Mouse (Mus musculus) kidney, postnatal 36 days (tissue): Measurements from ENCODE around the gene Megf9.

ENCODE experiments used
- DNase-seq, 2 experiments: peaks; one replicate each; pipeline ENCODE4 v3.0.0; 2021 to 2022; ENCODE audit warnings: mixed read lengths in 2 of 2

The Megf9 gene

DNA sequence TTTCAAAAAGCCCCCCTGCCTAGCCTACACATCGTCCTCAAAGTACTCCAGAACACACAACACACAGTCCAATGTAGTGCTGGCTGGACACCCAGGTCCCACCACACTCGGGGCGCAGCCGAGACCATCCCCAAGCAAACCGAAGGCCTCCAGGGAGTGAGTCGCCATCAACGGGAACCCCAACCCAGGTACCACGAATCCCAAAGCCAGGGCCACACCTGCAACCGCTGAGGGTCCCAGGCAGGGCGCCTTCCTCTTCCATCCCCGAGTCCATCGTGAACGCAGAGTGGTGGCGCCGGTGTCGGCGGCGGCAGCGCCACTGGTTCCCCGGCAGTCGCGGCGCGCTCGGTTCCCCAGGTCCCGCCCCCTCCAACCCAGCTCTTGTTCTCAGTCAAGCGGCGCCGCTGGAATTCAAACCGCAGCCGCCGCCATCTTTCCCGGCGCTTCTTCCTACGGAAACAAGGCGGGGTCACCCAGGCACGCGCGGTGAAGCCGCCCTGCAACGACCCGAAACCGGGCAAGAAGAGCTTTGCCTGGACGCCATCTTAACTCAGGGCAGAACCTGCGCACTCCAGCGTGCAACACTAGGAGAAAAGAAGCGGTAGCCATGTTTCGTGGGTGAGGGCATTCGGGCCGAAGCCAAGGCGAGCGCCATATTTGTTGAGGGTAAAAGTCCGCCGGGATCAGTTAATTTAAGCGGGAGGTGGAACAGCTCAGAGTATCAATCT, 124.6 kb downstream of the Megf9 start, which contains the start of gene Cdk5rap2:
Gene Cdk5rap2, minus strand, starts transcription at position 450 of the 728 bp plus-strand sequence.
- peak; percentile 97 to 98 for DNase-seq

GRCm38 (mm10) chr4:70409456-70409855, 125.3 kb downstream of the Megf9 start:
- no peak for DNase-seq

DNA sequence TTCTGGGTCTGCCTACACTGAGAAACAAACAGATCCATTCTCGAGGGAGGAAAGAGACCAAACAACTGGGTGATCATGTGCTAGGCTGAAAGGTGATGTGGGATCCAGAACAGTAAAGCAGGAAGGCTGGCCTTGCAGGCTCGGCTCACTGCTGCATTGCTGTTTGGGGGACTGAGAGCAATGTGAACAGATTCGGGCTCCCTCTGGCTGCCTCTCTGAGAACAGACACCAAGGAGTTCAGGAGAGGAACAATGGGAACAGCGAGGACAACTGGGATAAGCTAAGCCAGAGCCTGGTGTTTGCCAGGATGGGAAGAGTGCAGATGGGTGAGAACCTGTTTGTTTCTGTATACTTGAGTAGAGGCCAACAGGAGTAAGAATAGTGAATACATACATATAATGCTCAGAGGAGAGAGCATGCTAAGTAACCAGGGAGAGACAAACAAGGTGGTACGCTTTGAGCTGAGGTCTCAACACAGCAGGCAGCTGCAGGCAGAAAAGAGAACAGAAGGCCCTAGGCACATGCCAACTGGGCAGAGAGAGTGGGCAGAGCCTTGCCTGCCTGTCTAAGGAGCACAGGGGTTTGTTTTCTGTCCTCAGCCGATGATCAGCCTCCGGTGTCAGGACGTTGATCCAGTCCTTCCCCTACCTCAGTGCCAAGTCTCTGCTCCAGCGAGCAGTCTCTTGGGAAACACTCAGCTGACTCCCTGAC, 132.5 kb downstream of the Megf9 start:
- DNase-seq, result peak in 1 of 2 experiments; percentile 39

DNA sequence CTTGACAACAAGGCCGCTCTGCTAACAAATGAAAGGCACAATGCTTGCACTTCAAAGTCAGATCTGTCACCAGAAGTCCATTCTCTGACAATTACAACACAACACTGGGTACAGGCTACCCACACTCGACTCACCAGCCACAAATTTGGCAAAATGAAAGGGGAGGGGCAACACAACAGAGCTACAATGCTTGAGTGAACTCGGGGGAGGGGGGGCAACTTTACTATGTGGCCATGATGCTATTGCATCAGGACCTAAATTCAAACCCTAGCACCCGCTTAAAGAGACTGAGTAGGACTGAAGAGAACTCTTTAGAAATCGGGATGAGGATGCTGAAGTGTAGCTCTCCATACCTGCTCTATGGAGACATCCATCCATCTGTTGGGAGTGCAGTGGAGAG, 135.3 kb downstream of the Megf9 start:
- no peak for DNase-seq

DNA sequence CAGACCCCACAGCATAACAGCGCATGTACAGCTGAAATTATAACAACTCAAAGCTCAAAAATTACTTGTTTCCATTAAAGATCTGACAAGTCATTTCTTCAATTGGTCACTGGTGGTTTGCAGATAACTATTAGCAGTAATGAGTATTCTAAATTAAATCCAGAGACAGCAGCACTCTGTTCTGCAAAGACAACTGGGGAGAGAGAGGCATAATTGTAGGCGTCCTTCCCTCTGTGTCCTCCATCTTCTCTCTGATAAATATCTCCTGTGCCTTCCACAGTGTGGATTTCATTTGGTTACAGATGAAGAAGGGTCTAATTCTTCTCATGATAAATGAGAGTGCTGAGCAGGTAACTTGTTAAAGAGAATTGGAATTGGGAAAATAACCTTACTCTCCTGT, 135.7 kb downstream of the Megf9 start:
- DNase-seq, result no peak

- no peak for DNase-seq
Observed at GRCm38 (mm10) chr4:70398088-70398487, 136.7 kb downstream of the Megf9 start.

DNA sequence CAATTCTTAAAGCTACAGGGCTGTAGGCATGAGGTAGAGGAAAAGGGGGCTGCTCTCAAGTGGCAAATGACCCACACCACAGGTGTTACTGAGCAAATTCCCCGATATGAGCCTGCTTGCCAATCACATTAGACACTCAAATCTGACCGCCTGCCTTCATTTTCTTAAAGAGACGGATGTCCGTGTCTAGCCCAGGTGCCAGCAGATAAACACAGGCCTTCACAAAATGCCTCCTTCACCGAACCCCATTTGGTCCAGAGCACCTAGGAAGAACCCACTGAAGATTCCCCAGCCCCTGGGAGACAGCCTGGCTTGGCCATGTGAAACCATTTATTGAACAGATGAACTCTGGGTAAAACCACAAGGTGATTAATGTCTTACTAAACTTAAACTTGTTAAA, 138.1 kb downstream of the Megf9 start:
- no peak for DNase-seq

- DNase-seq, result no peak
Observed at GRCm38 (mm10) chr4:70394736-70395135, 140.1 kb downstream of the Megf9 start.

- no peak for DNase-seq
Observed at GRCm38 (mm10) chr4:70391760-70392372, 142.9 kb downstream of the Megf9 start.

- DNase-seq, result no peak
Observed at GRCm38 (mm10) chr4:70391073-70391472, 143.7 kb downstream of the Megf9 start.

DNA sequence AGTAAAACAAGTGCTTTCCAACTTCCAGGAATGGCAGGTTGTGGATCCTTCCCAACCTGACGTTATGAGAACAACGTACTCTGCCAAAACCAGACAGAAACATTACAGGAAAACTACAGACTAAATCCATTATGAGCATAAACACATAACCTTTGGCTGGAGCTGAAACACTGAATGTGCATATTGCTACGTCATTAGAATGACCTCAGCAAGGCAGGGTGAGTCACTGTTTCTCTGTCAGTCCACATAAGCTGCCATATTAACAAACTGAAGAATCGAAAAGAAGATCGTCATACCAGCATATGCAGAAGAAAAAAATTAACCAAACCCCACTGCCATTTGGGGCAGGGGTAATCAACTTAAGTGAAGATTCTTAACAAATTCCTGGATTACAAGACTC, 148.6 kb downstream of the Megf9 start:
- no peak for DNase-seq

- DNase-seq, result no peak
Observed at GRCm38 (mm10) chr4:70377359-70377758, 157.4 kb downstream of the Megf9 start.
